Mouse (Mus musculus): ENCODE results near the gene Pgm2.

GRCm38 (mm10) chr5:64044790-64045189, 48.0 kb upstream of the Pgm2 start:
- TF ChIP-seq POLR2A (IDR thresholded peaks at IDR 0.05; ENCODE audit: extremely low read depth, insufficient read depth, low read length) (0 out of 2 replicates have a peak, but pooled peaks have one; percentile 33), CTCF (IDR thresholded peaks at IDR 0.05; ENCODE audit: extremely low read depth, insufficient read depth, low read length) (no peak)

Measured in cortical plate, adult 2 months (tissue).